Mouse (Mus musculus): Measurements from ENCODE around the gene Gns.

Gene Gns

DNA sequence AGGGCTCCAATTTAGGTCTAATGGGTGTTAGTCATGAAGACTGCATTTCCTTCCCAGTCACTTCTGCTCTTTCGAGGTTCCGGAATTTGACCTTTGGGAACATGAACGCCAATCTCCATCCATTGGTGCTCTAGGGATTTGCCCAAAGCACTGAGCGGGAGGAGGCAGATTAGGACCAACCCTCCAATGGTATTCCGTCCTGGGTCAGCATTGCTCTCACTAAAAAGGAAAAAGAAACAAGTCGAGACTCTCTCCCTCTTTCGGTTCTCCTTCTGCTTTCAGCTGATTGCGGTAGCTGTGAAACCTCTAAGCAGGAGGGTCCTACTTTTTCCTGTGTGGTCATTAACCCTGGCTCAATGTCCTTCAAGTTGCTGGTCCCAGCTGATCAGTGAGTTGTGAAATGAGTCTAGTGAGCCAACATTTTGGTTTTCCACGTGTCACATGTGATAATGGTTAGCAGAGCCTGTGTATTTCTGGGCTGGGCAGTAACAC lies 937 bp downstream of the Gns start:
- in situ Hi-C loops (cut with MboI, MseI) = no loop called here

DNA sequence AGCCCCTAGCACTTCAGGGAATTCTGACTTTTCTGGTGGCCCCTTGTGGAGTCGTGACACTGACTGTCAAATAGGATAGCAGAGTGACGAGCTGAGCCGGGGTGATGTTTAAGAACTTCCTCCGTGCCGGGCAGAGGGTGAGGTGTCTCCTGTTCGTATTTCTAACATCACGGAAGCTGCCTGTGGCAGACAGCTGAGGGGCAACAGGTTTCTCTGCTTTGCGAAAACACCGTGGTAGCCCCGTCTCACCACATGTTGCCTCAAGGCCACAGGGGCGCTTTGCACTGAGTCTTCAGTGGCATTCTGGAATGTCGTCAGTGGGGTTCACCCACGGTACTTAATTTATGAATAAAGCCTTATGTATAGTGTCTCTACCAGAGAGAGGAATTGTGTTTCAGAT lies 2.4 kb downstream of the Gns start:
- in situ Hi-C loops (cut with MboI, MseI) = no loop called here

DNA sequence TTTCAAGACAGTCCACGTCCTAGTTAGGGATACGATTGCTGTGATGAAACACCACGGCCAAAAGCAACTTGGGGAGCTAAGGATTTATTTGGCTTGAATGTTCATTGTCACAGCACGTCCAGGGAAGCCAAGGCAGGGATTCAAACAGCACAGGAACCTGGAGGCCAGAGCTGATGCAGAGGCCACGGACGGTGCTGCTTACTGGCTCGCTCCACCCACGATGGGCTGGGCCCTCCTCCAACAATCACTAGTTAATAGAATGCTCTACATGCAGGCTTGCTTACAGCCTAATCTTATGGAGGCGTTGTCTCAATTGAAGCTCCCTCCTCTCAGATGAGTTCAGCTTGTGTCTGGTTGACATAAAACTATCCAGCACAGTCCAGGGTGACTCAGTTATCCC lies 2.9 kb downstream of the Gns start:
- in situ Hi-C loops (cut with MboI, MseI) = no loop called here

DNA sequence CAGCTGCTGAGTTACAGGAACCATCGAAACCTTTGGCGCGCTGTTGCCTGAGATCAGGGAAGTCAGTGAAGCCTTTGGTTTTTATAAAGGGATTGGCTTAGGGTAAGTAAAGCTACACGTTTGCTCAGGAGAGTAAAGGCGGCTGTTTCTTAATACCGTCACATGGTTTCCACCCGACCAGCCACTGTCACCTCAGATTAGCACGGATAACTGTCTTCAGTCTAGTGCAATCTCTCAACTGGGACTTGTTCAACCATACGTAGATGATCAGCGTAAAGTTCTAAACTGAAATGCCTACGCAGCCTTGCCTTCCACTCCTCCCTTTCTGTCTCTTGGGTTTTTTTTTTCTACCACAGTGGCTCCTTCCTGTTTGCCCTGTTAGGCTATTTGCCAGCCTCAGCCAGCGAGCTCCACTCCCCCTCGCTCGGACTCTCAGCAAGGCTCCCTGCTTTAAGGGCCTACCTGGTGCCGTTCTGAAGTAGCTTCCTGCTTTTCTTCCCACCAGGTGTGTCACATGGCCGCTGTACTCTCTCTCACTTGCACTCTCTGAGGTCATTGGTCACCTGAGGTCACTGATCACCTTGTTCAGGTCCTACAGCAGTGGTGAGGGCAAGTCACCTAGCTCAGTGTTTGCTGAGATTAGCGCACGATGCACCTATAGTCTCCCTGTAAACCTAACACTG lies 4.0 kb downstream of the Gns start:
- in situ Hi-C loops (cut with MboI, MseI) = no loop called here

DNA sequence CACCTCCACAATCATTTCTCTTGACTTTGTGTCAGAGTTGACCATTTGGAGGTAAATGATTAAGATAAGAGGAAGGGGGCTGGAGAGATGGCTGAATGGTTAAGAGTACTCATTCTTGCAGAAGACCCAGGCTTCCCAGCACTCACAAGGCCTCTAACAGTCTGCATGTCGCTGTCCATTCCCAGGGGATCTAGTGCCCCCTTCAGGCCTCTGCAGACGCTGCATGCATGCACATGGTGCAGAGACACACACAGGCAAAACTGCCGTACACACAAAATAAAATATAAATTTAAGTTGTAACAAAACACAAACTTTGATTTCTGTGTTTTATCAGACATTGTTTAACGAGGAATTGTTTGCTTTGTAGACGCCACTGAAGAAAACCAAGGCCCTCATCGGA lies 5.9 kb downstream of the Gns start:
- in situ Hi-C loops (cut with MboI, MseI) = no loop called here

DNA sequence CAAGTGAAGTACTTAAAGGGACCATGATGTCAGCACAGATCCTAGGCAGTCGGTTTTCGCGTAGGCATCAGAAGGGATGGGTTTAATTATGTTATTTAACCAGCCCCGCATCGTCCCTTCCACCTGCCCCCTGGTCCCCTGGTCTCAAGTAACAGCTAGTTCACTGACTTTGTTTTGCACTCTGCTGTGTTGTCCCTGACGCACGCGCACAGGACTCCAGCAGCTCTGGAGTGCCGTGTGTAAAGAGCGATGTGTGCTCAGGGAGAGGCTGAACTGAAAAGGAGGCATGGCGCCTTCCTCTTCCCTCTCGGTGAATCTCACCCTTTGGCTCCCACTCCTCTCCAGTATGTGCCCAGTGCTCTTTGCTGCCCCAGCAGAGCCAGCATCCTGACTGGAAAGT lies 9.1 kb downstream of the Gns start:
- in situ Hi-C loops (cut with MboI, MseI) = no loop called here

DNA sequence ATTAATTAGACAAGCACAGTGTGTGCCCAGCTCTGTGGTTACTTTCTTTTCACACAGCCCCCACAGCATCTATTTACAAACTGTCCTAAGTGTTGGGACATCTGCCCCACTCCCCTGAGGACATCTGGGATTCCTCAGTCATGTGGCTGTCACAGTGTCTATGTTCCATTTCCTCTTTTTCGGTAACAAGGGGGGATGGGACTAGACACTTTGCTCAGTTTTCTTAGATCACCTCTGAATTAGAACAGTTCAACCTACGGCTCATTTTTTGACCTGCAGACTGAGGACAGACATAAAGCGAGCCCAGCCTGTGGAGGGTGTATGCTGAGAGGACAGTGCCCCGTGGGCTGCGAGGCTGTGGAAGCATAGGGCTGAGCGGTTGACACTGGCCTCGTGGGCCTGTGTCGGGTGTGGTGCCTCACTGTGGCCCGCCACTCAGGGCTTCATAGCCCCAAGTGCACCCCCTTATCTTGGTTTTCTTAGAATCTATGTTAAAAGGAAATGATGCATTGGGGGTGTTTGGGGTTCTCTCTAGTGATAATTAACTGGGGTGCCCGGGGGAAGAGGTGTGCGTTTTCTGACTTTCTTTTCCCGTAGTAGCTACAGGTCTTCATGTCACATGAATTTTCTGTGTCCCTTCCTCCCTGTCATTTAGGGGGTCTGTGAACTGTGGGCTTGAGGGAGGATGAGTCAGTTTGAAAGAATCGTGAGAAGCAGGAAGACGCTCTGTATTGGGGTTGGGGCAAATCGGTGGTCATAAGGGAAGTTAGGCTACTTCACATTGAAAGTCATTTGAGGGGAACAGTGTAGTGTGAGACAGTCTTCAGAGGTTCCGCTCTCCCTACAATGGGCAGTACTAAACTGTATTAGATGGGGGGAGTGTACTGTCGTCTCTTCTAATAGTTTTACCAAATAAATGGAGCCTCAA lies 10.1 kb downstream of the Gns start:
- in situ Hi-C loops (cut with MboI, MseI) = no loop called here

DNA sequence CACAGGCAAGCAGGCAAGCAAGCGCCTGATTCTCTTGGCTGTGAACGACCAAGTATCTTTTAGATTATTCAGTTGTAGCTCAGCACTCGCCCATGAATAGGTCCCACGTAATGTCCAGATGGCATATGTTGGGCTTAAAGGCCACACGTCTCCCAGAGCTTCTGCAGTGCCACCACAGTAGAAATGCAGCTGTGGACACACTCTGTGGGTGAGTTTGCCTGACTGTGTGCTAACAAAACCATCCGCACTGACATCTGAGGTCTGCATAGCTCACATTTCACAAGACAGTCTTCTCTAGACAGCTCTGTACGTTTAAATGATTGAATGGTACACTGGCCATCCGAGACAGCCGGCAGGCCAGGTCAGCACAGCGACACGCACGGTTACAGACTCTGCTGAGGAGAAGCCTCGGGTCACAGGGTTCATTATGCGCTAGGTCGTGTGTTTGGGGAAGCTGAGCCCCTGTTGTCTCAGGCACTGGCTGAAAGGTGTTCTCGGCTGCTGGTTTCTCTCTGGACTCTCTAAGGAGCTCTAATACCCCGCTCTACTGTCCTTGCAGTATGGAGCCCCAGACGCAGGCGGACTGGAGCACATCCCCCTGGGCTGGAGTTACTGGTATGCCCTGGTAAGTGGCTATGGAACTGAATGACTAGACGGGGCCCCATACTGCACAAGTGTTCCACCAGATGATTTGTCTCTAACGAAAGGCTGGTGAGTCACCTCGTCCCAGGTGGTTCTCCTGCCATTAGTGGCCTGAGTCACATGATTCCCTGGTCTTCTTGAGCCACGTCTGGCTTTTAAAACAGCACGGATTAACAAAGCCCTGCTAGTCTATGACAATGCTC lies 11.0 kb downstream of the Gns start:
- in situ Hi-C loops (cut with MboI, MseI) = no loop called here

DNA sequence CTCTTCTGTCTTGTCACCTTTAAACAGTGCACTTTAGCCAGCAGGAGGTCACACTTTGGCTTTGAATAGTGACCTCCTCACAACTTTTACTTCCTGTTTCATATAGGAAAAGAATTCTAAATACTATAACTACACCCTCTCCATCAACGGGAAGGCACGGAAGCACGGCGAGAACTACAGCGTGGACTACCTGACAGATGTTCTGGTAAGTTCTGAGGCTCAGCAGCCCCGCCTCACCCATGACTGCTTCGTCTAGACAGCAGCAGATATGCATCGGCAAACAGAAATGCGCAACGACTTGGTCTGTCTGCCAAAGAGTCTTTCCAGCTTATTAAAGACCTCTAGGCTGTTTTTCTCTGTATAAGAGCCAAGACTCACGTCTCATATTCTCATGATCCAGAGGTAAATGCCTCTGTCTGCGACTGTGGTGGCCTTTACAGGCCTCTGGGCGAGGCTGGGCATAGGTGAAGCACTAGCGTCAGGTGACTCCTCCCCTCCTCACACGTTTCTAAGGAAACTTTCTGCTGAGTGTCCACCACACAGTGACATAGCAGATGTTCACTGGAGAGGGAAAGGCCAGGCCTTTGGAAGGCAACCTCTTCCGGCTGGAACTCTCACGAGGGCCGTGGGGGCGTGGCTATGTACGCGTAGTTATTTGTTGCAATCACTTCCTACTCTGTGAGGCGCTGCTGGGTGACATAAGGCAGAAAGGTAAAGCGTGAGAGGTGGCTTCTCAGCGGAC lies 11.8 kb downstream of the Gns start:
- in situ Hi-C loops (cut with MboI, MseI) = no loop called here

DNA sequence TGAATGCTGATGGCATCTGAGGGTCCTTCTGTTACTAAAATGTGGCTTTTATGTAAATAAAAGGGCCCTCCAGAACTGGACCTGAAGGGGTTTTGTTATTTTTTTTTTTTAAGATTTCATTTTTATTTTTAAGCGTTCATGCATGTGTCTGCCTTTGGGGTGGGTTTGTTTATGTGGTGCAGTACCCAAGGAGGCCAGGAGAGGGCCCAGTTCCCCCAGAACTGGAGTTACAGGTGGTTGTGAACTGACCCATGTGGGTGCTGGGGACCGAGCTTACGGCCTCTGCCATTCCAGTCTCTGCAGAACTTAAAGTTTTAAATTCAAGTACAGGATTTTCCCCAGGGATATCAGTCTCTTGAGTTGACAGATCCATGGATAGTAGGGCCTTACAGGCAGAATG lies 14.5 kb downstream of the Gns start:
- in situ Hi-C loops (cut with MboI, MseI) = no loop called here

DNA sequence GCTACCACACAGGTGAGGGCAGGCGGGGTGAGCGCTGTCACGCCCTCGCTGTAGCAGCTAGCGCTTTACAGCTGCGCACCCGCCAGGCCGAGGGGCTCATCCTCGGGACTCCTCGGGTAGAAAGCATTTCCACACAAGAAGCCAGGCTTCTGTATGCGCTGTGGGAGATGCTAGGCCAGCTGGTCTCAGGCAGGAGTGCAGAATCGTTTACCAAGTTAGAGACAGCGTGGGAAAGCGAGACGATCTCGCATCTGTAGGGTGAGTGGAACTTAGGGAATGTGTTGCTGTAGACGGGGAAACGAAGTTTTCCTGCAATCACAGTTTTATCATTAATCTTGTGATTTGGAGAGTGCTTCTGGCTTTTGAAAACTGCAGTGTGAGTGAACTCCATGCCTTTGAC lies 16.4 kb downstream of the Gns start:
- in situ Hi-C loops (cut with MboI, MseI) = no loop called here

DNA sequence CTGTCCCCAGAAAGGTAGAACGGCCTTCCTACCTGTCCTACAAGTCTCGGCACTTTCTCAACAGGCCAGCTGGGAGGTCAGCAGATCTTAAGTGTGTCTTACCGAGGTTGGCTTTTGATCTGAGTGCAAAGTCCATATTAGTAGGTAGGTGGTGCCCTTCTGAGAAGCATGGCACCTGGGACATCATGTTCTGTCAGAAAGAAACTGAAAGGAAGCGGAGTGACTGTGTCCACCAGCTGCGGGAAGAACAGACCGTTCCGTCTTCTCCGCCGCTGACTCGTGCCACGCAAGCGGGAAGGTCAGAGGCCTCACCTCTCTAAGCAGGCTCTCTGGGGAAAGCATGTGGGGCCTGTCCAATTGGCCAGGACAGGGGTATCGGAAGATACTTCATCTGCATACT lies 19.8 kb downstream of the Gns start:
- in situ Hi-C loops (cut with MboI, MseI) = no loop called here

DNA sequence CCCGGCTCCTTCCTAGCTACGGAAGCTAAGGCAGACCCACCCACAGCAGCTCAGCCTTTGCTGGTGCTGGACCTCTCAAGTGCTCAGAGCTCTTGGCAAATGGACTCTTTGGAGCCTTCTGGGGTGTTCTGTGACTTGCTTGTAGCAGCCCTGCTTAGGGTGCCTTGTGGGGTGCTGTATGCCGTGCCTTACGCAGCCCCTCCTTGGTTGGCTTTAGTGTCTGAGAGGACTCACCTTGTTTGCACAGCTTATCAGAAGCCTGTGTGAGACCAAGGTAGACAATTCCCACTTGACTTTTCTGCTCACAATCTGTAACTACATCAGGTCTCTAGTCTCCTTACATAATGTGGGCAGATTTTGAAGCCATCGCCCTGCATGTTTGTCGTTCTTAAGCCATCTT lies 20.8 kb downstream of the Gns start:
- in situ Hi-C loops (cut with MboI, MseI) = no loop called here

DNA sequence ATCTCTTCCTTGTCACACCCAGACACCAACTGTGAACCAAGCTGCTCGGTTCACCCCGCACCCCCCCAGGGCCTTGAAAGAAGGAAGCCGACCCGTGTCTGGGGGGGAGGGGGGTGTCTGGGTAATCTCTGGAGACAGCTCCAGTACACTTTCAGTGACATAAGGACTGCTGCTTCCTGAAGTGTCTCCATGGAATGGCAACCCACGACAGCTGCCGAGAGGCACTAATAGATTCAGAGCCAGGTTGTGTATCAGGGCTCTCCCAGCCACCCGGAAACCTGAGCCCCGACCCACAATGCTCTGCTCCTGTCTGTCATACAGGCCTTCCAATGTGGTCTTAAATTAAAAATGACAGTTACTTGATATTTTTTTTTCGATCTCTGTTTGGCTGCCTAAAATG lies 21.5 kb downstream of the Gns start:
- in situ Hi-C loops (cut with MboI, MseI) = no loop called here

DNA sequence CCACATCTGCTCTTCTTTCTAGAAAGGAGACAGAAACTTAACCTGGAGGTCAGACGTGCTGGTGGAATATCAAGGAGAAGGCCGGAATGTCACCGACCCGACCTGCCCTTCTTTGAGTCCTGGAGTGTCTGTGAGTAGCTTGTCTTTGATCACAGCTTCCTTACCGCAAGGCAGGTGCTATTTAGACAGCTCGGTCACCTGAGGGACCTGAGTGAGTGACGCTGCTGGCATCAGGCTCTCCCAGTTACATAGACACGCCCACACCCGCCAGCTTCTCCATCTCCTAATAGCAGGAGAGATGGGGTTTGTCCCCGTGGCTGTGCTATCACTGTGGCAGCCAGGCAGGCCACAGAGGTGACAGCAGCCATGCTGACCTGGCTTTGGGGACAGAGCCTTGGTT lies 25.7 kb downstream of the Gns start:
- in situ Hi-C loops (cut with MboI, MseI) = no loop called here

DNA sequence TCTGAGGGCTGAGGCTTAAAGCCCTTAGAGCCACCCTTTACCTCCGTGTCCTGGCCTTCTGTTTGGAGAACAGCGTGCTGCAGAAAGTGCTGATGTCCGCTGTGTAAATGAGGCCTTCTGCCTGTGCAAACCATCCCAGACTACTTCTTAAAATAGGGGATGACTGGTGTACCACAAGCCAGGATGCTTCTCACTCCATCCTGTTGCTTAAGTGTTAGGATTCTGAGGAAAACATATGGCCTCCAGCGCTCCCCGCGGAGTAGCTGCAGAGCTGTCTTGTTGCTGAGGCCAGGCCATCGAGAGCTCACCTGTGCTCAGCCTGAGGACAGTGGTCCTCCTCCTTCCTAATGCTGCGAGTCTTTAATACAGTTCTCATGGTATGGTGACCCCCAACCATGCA lies 27.0 kb downstream of the Gns start:
- in situ Hi-C loops (cut with MboI, MseI) = no loop called here

DNA sequence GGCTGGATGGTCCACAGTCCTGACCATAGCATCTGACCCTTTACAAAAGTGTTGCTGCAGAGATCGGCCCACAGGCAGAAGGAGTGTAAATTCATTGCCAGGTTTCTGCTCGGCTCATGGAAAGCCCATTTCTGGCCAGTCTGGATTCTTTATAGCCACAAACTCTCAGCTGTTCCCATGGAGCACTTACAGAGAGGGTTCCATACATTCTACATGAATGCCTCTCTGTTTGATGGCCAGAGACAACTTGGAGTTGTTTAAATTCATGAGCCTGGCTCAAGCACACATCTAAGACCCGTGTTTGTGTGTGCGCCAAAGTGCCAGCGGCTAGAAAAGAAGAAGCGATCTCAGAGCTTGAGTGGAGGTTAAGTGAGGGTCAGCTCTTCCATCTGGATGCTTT lies 29.4 kb downstream of the Gns start:
- in situ Hi-C loops (cut with MboI, MseI) = no loop called here

DNA sequence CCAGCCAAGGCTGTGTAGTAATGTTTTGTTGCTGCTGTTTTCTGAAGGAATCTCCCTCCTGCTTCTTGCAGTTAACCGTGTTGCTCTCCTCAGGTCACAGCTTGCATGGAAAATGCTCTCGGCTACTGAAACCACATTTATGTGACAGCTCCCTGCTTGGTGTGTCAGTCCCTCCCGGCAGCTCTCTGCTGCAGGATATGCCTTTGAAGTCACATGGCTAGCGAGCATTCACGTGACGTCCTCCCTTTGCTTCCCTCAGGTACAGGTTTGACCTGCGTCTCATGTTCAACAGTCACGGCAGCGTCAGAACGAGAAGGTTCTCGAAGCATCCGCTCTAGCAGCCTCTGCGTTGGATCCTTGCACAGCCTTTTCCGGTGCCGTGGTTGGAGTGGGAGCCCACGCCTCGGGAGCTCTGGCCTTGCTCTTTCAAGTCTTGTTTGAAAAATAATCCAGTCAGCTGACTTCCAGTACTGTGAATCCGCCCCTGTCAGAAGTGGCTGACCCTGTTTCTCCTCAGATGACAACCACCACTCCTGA lies 30.0 kb downstream of the Gns start:
- in situ Hi-C loops (cut with MboI, MseI) = no loop called here

DNA sequence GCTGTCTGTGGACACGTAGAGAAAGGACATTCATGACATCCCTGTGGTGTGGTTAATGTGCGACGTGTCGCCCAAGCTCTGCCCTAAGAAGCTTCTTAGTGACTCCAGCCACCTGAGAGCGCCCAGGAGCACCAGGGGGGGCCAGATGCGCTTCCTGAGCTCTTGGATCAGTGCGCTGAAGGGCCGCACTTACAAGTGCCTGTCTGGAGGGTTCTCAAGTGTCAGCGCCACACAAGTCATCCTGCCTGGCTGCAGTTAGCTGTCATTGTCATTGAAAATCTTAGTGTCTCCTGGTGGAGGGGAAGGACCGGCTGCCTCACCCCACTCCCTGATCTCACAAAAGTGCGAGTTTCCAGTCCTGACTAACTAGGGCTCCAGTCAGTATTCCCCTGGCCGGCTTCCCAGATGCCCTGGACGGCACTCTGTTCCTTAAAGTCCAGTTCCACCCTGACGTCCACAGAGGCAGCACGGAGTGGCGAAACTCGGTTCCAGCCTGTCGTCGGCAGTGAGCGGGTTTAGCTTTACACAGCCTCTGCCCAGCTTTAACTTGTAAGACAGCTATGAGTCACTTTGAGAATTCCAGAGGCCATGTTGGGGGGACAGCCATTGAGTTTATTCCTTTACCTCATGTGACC lies 30.8 kb downstream of the Gns start:
- in situ Hi-C loops (cut with MboI, MseI) = no loop called here

DNA sequence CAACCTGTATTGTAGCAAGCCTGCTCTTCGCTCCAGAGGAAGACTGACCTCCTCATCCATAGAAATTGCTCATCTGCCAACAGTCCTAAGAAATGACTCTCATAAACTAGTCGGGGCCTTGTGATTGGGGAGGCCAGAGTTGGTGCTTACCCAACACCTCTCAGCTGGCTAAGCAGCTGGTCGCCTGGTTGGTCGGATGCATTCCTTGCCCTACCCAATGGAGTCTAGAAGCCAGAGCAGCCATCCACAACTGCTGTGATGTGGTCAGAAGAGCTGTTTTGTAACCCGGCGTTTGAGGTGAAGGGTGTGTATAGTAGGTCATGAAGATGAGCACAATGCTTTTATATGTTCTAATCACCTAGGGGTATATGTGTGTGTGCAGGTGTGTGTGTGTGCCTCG lies 33.7 kb downstream of the Gns start:
- in situ Hi-C loops (cut with MboI, MseI) = no loop called here

DNA sequence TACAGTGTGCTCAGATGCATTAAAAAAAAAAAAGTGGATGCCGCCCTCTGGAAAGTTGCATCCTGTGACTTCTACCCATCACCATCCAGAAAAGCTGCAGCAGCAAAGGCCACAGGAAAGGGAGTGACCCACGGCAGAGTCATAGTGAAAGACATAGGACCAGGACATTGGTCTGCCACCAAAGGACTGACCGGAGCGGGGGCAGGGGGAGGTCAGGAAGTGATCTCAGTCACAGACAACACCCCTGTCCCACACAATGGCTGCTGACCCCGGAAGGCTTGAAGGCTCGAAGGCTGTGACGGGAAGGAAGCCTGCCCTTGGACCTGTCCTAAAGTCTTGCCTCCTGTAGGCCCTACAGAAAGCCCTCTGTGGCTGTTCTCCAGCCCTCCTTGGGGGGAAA lies 36.1 kb downstream of the Gns start:
- in situ Hi-C loops (cut with MboI, MseI) = no loop called here
